Mouse (Mus musculus): ENCODE data around the gene Eno2.
"Not testable (repeated sequence)": the region's sequence is repeated elsewhere in the genome, so short reads cannot be mapped to it uniquely, and the experiment has no call there.

The Eno2 gene

DNA sequence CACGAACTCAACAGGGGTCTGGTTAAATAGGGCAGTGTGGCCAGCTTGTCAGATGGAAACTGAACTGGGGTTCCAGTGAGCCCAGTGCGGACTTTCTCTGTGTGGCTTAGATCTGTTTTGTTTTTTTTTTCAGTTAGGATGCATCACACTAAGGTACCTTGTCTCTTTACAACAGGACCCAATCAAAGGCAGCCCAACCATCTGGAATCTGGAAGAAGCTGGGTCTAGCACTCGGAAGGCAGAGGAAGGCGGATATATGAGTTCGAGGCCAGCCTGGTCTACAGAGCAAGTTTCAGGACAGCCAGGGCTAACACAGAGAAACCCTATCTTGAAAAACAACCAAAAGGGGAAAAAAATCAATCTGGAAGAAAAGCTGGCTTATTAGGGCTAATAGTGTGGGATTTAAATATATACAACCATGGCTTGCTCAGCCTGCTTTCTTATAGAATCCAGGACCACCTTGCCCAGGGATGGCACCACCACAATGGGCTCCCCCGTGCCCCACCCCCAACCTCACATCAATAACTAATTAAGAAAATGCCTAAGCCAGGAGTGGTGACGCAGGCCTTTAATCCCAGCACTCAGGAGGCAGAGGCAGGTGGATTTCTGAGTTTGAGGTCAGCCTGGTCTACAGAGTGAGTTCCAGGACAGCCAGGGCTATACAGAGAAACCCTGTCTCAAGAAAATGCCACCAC, 37.1 kb upstream of the Eno2 start:
- DNase-seq (ENCODE audit: inconsistent age in 2 of 2, low spot score in 1 of 2): peak in 1 of 2 experiments; percentile 56

DNA sequence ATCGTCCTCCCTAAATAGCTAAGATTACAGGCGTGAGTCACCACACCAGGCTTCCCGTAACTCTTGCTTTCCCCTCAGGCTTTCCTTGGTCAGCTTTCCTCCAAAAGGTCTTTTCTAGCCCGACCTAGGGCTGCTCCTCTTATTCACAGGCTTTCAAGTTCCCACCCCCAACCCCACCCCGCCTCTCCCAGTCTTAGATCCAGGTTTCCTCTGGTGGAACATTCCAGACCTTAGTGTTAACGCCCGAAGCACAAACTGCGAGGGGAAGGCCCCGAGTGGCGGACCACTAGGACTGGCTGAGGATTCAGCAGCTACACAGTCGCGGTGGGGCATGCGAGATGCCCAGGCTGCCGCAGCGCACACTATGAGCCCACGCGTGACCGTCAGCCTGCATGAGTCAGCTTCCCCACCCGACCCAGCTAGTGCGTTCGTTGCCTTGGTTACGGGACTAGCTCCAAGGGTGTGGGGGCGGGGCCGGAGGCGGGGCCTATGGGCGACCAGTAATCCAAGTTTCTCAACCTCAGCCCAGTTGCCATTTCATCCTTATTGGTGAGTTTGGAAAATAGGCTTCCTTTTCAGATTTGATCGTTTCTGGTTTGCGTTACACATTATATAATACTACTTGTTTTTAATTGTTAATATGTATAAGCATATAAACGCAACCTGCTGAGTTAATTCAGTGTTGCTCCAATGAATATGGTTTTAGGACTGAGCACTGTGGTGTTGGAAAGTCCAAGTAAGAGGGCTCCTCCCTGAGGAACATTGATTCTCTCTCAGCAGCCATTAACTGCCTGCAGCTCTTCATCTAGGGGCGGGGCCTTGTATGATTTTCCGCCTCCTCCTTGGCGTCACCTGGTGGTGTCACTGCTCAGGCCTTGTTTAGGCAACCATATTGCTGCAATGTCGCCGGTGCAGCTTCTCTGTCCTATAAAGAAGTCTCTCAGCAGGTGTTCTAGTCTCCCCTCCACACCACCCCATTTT, 36.2 kb upstream of the Eno2 start:
- DNase-seq (ENCODE audit: inconsistent age in 2 of 2, low spot score in 1 of 2): peak; percentile 98 to 99

DNA sequence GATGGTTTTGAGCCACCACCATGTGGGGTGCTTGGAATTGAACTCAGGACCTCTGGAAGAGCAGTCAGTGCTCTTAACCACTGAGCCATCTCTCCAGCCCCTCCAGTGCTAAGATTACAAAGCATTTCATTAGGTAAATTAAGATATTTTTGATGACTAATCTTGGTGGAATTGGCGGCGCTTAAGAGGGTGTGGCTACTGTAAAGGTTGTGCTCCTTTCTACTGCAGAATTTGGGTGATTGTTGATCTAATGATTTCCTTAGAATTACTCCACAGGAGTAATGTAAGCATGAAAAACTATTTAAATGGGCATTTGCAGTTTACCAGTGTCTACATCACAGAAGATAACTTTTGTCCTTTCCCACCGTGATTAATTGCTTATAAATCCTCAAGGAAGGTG, 34.9 kb upstream of the Eno2 start:
- peak in 1 of 2 experiments; percentile 28 for DNase-seq (ENCODE audit: inconsistent age in 2 of 2, low spot score in 1 of 2)

DNA sequence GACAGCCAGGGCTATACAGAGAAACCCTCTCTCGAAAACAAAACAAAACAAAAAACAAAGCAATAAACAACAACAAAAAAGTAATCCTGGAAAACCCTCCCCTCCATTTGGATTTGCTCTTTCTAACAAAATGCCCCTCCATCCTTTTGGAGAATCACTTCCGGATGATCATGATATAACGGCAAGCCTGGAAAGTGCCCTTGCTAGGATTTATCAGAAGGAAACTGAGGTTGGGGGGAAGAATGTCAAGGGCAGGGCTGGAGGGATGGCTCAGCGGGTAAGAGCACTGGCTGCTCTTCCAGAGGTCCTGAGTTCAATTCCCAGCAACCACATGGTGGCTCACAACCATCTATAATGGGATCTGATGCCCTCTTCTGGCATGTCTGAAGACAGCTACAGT, 34.2 kb upstream of the Eno2 start:
- not testable (repeated sequence) for DNase-seq (ENCODE audit: inconsistent age in 2 of 2, low spot score in 1 of 2)

DNA sequence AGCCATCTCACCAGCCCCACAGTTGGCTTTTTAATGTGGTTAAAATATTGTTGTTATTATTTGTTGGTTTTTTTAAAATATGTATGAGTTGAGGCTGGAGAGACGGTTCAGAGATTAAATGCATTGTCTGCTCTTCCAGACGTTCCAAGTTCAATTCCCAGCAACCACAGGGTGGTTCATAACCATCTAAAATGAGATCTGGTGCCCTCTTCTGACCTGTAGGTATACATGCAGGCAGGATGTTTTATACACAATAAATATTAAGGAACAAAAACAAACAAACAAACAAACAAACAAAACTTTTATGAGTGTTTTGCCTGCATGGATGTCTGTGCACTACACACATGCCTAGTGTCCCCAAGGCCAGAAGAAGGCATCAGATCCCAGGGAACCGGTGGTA, 33.6 kb upstream of the Eno2 start:
- DNase-seq (ENCODE audit: inconsistent age in 2 of 2, low spot score in 1 of 2): no peak

DNA sequence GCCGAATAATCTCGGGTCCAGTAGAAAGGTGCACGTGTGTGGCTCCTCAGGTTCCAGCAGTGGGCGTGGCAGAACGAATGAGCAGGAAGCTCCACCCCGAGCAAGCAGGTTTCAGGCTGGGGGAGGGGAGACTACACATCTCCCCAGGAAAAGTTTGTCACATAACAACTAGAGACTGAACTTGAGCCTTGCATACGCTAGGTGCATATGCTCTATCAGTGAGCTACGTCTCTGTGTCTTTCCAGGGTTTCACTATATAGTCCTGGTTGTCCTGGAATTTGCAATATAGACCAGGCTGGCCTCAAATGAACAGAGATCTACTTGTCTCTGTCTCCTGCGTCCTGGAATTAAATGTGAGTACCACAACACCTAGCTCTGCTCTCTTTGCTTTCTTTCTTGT, 32.9 kb upstream of the Eno2 start:
- DNase-seq (ENCODE audit: inconsistent age in 2 of 2, low spot score in 1 of 2): not testable (repeated sequence)

DNA sequence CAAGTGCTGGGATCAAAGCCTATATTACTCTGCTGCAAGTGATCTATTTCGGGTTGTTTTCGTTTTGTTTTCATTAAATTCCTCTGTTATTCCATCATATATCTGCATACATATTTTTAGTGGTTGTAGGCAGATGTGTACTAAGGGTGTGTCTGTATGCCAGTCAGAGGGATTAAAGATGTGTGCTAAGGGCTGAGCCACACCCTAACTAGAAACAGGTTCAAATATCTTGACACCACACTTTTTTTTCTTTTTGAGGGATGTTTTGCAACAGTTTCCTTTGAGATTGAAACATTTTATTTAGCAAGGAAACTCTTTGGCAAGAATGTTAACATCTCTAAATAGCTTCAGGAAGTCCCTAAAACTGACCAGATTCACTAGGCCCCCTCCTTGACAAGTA, 26.7 kb upstream of the Eno2 start:
- DNase-seq (ENCODE audit: inconsistent age in 2 of 2, low spot score in 1 of 2): no peak

DNA sequence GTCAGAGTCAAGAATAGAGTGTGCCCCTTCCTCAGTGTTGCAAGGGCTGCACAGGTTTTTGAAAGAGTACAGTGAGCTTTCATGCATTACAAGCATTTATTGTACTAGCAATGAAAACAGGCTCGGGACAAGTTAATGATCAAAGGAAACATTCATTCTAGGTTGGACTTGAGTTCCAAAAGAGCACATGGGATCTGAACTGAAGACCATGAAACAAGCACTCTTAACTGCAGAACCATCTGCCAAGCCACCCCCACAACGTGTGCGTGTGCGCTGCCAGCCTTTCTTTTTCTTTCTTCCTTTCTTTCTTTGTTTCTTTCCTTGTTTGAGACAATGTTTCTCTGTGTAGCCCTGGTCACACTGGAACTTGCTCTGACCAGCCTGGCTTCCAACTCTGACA, 26.3 kb upstream of the Eno2 start:
- DNase-seq (ENCODE audit: inconsistent age in 2 of 2, low spot score in 1 of 2): no peak

DNA sequence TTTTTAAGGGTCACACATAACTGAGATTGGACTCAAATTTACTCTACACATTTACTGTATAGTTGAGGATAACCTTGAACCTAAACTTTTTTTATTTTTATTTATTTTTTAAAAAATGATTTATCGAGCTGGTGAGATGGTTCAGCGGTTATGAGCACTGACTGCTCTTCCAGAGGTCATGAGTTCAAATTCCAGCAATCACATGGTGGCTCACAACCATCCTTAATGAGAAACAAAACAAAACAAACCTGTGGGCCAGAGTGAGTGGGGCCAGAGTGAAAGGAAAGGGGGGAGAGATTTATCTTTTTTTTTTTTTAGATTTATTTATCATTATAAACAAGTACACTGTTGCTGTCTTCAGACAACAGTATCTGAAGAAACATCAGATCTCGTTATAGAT, 22.4 kb upstream of the Eno2 start:
- no peak for DNase-seq (ENCODE audit: inconsistent age in 2 of 2, low spot score in 1 of 2)

DNA sequence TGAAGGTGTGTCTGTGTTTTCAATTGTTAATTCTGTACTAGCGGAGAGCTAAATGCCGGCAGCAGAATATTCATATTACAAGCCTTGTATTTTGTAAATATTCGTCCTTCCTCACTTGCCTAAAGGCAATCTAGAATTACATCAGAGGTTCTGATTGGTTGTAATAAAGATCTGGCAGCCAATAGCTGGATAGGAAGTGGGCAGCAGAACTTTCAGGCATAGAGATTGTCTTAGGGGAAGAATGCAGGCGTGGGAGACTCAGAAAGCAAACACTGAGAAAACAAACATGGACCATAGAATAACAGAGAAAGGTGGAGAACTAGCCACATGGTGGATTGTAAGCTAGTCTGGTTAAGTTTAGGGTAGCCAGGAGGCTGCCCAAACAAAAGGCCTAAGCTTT, 20.6 kb upstream of the Eno2 start:
- no peak for DNase-seq (ENCODE audit: inconsistent age in 2 of 2, low spot score in 1 of 2)

DNA sequence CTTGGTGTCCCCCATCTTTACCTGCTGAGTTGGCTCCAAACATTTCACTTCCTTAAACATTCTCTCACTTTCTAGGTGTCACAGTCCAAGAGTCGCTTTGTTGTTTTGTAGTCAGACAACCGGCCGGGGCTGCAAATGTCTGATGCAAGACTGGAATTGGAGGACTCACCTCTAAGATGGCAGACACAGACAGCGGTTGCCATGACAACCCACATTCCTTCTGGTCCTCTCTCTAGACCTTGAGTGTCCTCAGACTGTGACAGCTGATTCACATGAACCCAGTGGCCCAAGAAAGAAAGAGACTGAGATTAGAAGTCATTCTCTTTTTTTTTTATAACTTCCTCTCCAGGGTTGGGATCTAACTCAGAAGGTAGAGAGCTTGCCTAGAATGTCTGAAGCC, 20.0 kb upstream of the Eno2 start:
- DNase-seq (ENCODE audit: inconsistent age in 2 of 2, low spot score in 1 of 2): no peak

DNA sequence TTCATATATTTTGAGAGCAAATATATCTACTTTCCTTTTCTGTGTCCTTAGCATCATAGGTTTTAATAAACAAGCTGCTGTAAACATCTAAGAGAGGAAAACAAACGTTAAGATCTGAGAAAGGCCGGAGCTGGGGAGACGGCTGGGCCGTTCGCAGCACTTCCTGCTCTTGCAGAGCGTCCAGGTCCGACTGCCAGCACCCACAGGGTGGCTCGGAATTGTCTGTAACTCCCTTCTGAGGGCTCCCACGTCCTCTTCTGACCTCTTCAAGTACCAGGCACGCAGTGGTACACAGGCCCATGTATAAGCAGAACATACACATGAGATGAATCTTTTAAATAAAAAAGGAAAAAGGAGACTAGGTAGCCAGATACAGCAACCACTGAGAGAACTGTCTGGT, 18.2 kb upstream of the Eno2 start:
- DNase-seq (ENCODE audit: inconsistent age in 2 of 2, low spot score in 1 of 2): no peak

DNA sequence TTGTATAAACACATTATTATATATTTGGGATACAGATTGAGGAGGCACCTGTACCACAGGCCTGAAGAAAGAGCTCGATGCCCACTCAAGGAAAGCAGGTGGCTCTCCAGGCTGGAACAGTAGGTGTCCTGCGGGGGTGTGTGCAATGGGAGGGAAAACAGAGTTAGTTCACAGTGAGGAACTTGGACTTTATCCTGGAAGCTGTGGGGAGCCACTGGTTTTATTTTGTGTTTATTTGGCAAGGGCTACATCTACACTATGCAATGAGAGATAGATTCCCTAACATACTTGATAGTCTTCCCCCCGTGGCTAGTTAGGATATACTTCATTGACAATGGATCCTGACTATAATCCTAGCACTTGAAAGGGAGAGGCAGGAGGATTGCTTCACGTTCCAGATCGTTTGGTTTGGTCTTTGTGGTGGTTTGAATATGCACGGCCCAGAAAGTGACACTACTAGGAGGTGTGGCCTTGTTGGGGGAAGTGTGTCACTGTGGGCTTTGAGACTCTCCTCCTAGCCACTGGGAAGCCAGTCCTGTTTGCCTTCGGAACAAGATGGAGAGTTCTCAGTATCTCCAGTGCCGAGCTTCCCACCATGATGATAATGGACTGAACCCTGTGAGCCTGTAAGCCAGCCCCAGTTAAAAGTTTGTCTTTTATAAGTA, 17.4 kb upstream of the Eno2 start:
- no peak for DNase-seq (ENCODE audit: inconsistent age in 2 of 2, low spot score in 1 of 2)

DNA sequence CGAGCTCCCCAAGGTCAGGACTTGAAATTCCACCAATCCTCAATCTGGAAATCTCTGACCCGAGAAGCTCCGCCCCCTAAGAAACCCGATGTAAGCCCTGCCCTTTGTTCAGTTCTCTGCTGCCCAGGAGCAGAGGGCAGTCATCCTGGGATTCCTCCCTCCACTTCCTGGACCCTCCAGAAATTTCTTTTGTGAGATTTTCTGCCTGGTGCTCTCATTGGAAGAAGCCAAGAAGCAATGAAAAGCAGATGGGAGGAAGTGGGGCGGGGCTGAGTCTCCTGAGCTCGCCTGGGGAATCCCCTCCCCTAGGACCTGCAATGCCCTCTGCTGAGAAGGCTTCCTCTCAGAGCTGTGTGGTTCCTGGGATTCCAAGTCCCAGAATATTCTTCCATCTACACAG, 13.0 kb upstream of the Eno2 start:
- DNase-seq (ENCODE audit: inconsistent age in 2 of 2, low spot score in 1 of 2): peak in 1 of 2 experiments; percentile 52

DNA sequence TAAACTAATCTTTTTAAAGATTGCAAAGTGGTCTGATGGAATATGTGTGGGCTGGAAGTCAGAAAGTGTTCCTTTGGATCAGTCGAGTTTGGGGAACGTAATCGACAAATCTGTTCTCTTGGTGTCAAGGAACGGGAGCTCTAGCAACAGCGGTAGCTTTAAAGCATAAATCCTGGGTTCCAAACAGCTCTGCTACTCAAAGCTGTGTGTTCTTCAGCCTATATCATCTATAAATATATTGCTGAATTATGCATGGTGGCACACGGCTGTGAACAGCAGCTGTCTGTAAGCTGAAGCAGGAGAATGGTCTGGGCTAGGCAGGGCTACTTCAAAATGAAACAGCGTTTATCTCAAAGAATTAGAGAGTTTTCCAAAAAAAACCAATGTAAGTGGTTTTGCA, 11.4 kb upstream of the Eno2 start:
- DNase-seq (ENCODE audit: inconsistent age in 2 of 2, low spot score in 1 of 2): no peak

DNA sequence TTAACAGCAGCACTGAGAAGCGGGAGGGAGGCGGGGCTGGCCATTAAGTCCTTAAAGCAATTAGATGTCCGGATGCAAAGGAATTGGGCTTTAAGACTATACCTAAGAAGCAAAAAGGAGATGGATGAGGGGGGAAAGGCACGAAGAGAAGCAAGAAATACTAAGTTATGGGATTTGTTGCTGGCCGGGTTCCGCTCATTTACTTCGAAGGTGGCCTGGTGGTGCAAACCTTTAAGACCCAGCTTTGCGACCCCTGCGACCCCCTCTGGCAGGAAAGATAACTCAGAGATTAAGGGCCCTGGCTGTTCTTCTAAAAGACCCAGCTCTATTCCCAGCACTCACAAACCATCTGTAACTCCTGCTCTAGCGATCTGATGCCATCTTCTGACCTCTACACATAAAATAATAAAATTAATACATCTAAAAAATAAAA, 10.5 kb upstream of the Eno2 start:
- no peak for DNase-seq (ENCODE audit: inconsistent age in 2 of 2, low spot score in 1 of 2)

DNA sequence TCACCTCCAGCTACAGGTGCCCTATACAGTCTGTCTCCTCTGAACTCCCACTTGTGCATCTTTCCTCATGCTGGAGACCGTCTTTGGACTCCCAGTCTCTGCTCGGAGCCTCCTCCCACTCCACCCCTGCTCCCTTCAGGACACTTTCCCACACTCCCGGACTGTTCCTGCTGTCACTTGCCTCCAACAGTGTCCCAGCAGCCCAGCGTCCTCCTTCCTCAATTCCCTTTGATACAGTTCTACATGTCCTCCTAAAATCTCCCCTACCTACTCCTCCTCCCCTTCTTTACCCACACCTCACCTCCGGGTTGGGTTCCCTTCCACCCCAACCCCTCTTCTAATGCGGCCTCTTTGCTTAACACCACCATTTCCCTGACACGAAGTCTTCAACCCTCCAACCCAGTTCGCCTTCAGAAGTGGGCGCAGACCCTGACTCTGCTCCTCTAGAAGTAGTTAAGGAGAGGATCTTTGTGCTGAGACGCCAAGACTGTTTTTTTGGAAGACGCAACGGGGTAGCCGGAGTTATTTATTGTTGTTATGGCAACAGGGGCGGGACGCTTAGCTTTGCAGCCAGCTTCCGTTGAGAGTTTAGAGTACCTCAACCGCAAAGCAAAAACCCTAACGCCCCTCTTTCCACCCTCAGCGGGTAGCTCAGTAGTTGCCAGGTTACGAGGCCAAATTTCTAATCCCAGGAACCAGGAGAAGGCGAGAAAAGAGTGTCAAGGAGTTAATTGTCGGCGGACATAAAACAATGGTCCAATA, 9.9 kb upstream of the Eno2 start, which contains the start of gene Lrrc23:
Gene Lrrc23, minus strand, starts transcription at position 506 of the 762 bp plus-strand sequence.
- peak; percentile 54 to 86 for DNase-seq (ENCODE audit: inconsistent age in 2 of 2, low spot score in 1 of 2)

DNA sequence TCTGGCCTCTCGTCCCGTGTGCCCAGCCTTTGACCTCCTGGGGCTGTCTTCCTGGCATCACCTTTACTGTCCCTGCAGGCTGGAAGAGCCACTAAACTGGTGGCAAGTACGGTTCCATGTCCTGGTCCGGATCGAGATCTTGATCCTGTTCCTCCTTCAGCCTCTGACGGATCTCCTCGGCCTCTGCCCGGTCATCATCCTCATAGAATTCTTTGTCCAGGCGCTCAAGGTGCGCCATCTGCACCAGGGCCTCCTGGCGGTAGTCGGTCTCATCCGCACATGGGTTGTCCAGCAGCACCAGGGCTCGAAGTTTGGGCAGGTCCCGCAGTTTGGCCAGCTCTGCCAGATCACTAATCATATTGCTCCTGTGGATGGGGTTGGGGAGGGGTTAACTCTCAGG, 1.0 kb upstream of the Eno2 start:
- no peak for DNase-seq (ENCODE audit: inconsistent age in 2 of 2, low spot score in 1 of 2)

DNA sequence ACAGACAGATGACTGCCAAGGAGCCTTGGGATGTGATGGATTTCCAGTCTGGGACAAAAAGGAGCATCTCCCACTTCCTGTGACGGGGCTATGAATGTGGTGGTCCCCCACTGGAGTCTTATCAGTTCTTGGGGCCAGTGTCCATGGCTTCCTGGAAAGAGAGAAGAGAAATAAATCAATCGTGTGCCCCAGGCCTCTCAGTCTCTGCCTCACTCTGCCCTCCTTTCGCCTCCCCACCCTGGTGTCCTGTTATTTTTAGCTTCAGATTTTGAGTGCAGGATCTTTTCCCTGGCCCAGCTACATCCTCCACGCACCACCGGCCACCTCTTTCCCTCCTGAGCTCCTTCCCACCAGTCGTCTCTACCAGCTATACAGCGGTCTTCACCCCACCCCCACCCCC, 540 bp upstream of the Eno2 start:
- DNase-seq (ENCODE audit: inconsistent age in 2 of 2, low spot score in 1 of 2): no peak

DNA sequence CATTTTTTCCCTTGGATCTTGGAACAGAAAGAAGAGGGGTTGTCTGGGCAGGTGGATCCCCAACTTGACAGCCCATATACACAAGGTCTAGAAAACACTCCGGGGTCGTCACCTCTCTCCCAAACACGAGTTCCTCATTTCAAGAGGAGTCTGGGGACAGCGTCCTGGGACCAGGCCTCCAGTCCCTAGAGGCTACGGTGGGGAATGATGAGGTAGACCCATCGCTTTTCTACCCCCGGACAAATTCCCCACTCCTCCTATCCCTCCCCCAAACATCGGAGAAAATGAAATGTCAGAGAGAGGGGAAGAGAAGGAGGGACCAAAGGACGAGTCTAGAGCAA, 799 bp downstream of the Eno2 start:
- peak in 1 of 2 experiments; percentile 44 for DNase-seq (ENCODE audit: inconsistent age in 2 of 2, low spot score in 1 of 2)

Data from adrenal gland, adult (tissue).